Mouse (Mus musculus) heart, adult 8-10 months (tissue): ENCODE data around the gene Mfsd12. TPM values are rescaled to one million over a fixed set of nuclear protein-coding genes. Genes with fewer than 3 reads are reported as not detected.

Source experiments
- DNase-seq: peaks from one replicate; pipeline ENCODE4 v3.0.0; 2022; ENCODE audit warnings: low spot score
- total RNA-seq, 4 experiments: library from RNA; stranded (reverse); gene quantifications; 2 replicates each; pipeline ENCODE4 v1.2.4; 2022

The Mfsd12 gene
- total RNA-seq, 4 experiments from 2014 or later, result 9.2 to 11.4 (median 9.8) TPM

- peak; percentile 85 for DNase-seq
Observed at GRCm38 (mm10) chr10:81401521-81402226, 44.4 kb downstream of the Mfsd12 start.

- no peak for DNase-seq
Observed at GRCm38 (mm10) chr10:81402227-81402765, 45.0 kb downstream of the Mfsd12 start.

GRCm38 (mm10) chr10:81403511-81403910, 46.2 kb downstream of the Mfsd12 start:
- no peak for DNase-seq

GRCm38 (mm10) chr10:81404082-81404481, 46.8 kb downstream of the Mfsd12 start:
- DNase-seq, result no peak

GRCm38 (mm10) chr10:81404720-81405119, 47.4 kb downstream of the Mfsd12 start:
- no peak for DNase-seq

GRCm38 (mm10) chr10:81405588-81406201, 48.4 kb downstream of the Mfsd12 start:
- DNase-seq, result no peak

GRCm38 (mm10) chr10:81406504-81407440, 49.5 kb downstream of the Mfsd12 start:
- no peak for DNase-seq

- DNase-seq, result peak; percentile 94
Observed at GRCm38 (mm10) chr10:81407539-81408423, 50.5 kb downstream of the Mfsd12 start.

GRCm38 (mm10) chr10:81408424-81408729, 51.1 kb downstream of the Mfsd12 start:
- DNase-seq, result no peak

GRCm38 (mm10) chr10:81408871-81409291, 51.6 kb downstream of the Mfsd12 start:
- DNase-seq, result peak; percentile 91

GRCm38 (mm10) chr10:81409330-81409729, 52.0 kb downstream of the Mfsd12 start:
- DNase-seq, result no peak

- no peak for DNase-seq
Observed at GRCm38 (mm10) chr10:81410350-81410749, 53.1 kb downstream of the Mfsd12 start.

GRCm38 (mm10) chr10:81410981-81411380, 53.7 kb downstream of the Mfsd12 start:
- peak; percentile 81 for DNase-seq

- peak; percentile 95 for DNase-seq
Observed at GRCm38 (mm10) chr10:81411471-81412400, 54.4 kb downstream of the Mfsd12 start.

- no peak for DNase-seq
Observed at GRCm38 (mm10) chr10:81412586-81413309, 55.5 kb downstream of the Mfsd12 start.

GRCm38 (mm10) chr10:81413310-81414261, 56.3 kb downstream of the Mfsd12 start:
- DNase-seq, result peak; percentile 92

- DNase-seq, result no peak
Observed at GRCm38 (mm10) chr10:81414682-81415081, 57.4 kb downstream of the Mfsd12 start.

GRCm38 (mm10) chr10:81415146-81415545, 57.9 kb downstream of the Mfsd12 start:
- no peak for DNase-seq
